Mouse (Mus musculus) heart, embryonic 10.5 days (tissue): ENCODE data around the gene Ccdc9b. TPM values are rescaled to one million over a fixed set of nuclear protein-coding genes. Genes with fewer than 3 reads are reported as not detected.
A peak's percentile ranks its signal among the peaks of the same experiment; 100 is the strongest.

Experiments used
- DNase-seq: peaks from one replicate; pipeline ENCODE4 v3.0.0-alpha.2; 2017; ENCODE audit warnings: low spot score
- H3K27ac ChIP-seq: fragments of 300-500 bp; sonication (generic); 2 replicates; pipeline ENCODE4 v1.5.1; 2016; ENCODE audit warnings: mild to moderate bottlenecking
- H3K27me3 ChIP-seq: fragments of 300-500 bp; sonication (generic); 2 replicates; pipeline ENCODE4 v1.6.1; 2016; ENCODE audit warnings: mild to moderate bottlenecking; ENCODE audit not compliant: poor library complexity, insufficient read depth, severe bottlenecking
- H3K36me3 ChIP-seq: fragments of 300-500 bp; sonication (generic); 2 replicates; pipeline ENCODE4 v1.6.1; 2016; ENCODE audit warnings: mild to moderate bottlenecking, moderate library complexity
- H3K4me1 ChIP-seq: fragments of 300-500 bp; sonication (generic); 2 replicates; pipeline ENCODE4 v1.6.1; 2016; ENCODE audit warnings: mild to moderate bottlenecking
- H3K4me3 ChIP-seq: fragments of 300-500 bp; sonication (generic); 2 replicates; pipeline ENCODE4 v1.5.1; 2016; ENCODE audit warnings: mild to moderate bottlenecking, moderate library complexity
- H3K9me3 ChIP-seq: fragments of 300-500 bp; sonication (generic); 2 replicates; pipeline ENCODE4 v1.6.1; 2016; ENCODE audit warnings: mild to moderate bottlenecking, moderate library complexity
- WGBS: fragments of 180-500 bp; shearing (Covaris S2); methylation state at CpG from one replicate; pipeline ENCODE4 v1.1.7; 2016; 5-methylcytosine and 5-hydroxymethylcytosine counted together
- polyA plus RNA-seq: library from polyadenylated mRNA; unstranded; fragments of >200 nt; fragmentation: Nextera tagmentation; extraction: Ambion mirVana; gene quantifications from 2 replicates; pipeline ENCODE4 v1.2.1, GENCODE M21; 2016

Gene Ccdc9b
- 0.94 and 1.8 TPM in 2 replicates for polyA plus RNA-seq

GRCm38 (mm10) chr2:118761906-118762783, at the start of gene Ccdc9b:
Gene Ccdc9b, minus strand, starts transcription at chr2:118762661.
- Histone ChIP-seq H3K4me1 (peaks cover 58% of the 10 kb centered on the region), H3K9me3 (no peaks in the 10 kb centered on the region)
- 5% methylated on average over 29 of the region's 29 CpGs for WGBS

GRCm38 (mm10) chr2:118810861-118811260, 48.4 kb upstream of the Ccdc9b start:
- WGBS: 23% methylated on average over 2 of the region's 2 CpGs
- Histone ChIP-seq H3K9me3 (no peaks in the 10 kb centered on the region), H3K27me3 (peaks cover 3% of the 10 kb centered on the region; the same call in 1 of the 2 replicates), H3K36me3 (peaks cover 6% of the 10 kb centered on the region; the same call in 1 of the 2 replicates), H3K4me1 (peaks cover 24% of the 10 kb centered on the region), H3K4me3 (no peak overlapping the region), H3K27ac (no peak overlapping the region)
- DNase-seq: no peak

More at GRCm38 (mm10) chr2:118761906-118762783, at the start of gene Ccdc9b:
- peak; percentile 91 for DNase-seq
- Histone ChIP-seq H3K27me3 (peaks cover 68% of the 10 kb centered on the region), H3K36me3 (peaks cover 5% of the 10 kb centered on the region; the same call in 1 of the 2 replicates), H3K27ac (peak within 1 kb of the TSS; percentile 91), H3K4me3 (peak within 1 kb of the TSS; percentile 52)

GRCm38 (mm10) chr2:118806860-118807259, 44.4 kb upstream of the Ccdc9b start:
- no peaks in the 10 kb centered on the region for H3K9me3 ChIP-seq
- H3K36me3 ChIP-seq: no peaks in the 10 kb centered on the region
- no peak for DNase-seq
- no peak overlapping the region for H3K4me3 ChIP-seq
- no peak overlapping the region for H3K27ac ChIP-seq
- WGBS: 54% methylated on average over 4 of the region's 4 CpGs
- H3K27me3 ChIP-seq: peaks cover 3% of the 10 kb centered on the region; the same call in 1 of the 2 replicates
- 0 out of 2 replicates have a peak, but pooled peaks cover 10% of the 10 kb centered on the region for H3K4me1 ChIP-seq

- Histone ChIP-seq H3K27ac (no peak overlapping the region), H3K4me1 (0 out of 2 replicates have a peak, but pooled peaks cover 10% of the 10 kb centered on the region), H3K27me3 (peaks cover 3% of the 10 kb centered on the region; the same call in 1 of the 2 replicates), H3K36me3 (no peaks in the 10 kb centered on the region), H3K9me3 (no peaks in the 10 kb centered on the region), H3K4me3 (no peak overlapping the region)
- DNase-seq: no peak
- 27% methylated on average over 3 of the region's 3 CpGs for WGBS
Measured at GRCm38 (mm10) chr2:118805756-118806155, 43.3 kb upstream of the Ccdc9b start.

GRCm38 (mm10) chr2:118805137-118805536, 42.7 kb upstream of the Ccdc9b start:
- H3K27ac ChIP-seq: no peak overlapping the region
- 0 out of 2 replicates have a peak, but pooled peaks cover 10% of the 10 kb centered on the region for H3K4me1 ChIP-seq
- H3K9me3 ChIP-seq: no peaks in the 10 kb centered on the region
- 25% methylated on average over 3 of the region's 3 CpGs for WGBS
- H3K4me3 ChIP-seq: no peak overlapping the region
- DNase-seq: no peak
- H3K27me3 ChIP-seq: peaks cover 3% of the 10 kb centered on the region; the same call in 1 of the 2 replicates
- H3K36me3 ChIP-seq: no peaks in the 10 kb centered on the region

- Histone ChIP-seq H3K36me3 (no peaks in the 10 kb centered on the region), H3K27me3 (peaks cover 3% of the 10 kb centered on the region; the same call in 1 of the 2 replicates), H3K4me1 (0 out of 2 replicates have a peak, but pooled peaks cover 10% of the 10 kb centered on the region), H3K4me3 (no peak overlapping the region), H3K27ac (no peak overlapping the region), H3K9me3 (no peaks in the 10 kb centered on the region)
- WGBS: 71% methylated on average over 2 of the region's 2 CpGs
- no peak for DNase-seq
Measured at GRCm38 (mm10) chr2:118804474-118804873, 42.0 kb upstream of the Ccdc9b start.

- 0 out of 2 replicates have a peak, but pooled peaks cover 10% of the 10 kb centered on the region for H3K4me1 ChIP-seq
- H3K9me3 ChIP-seq: 0 out of 2 replicates have a peak, but pooled peaks cover 2% of the 10 kb centered on the region
- no peak overlapping the region for H3K4me3 ChIP-seq
- peaks cover 3% of the 10 kb centered on the region; the same call in 1 of the 2 replicates for H3K27me3 ChIP-seq
- no peaks in the 10 kb centered on the region for H3K36me3 ChIP-seq
- H3K27ac ChIP-seq: no peak overlapping the region
- DNase-seq: no peak
- 60% methylated on average over 4 of the region's 4 CpGs for WGBS
Measured at GRCm38 (mm10) chr2:118802542-118803118, 40.2 kb upstream of the Ccdc9b start.

- DNase-seq: no peak
- no peak overlapping the region for H3K4me3 ChIP-seq
- WGBS: 69% methylated on average over 4 of the region's 4 CpGs
- peaks cover 58% of the 10 kb centered on the region for H3K27me3 ChIP-seq
- no peak overlapping the region for H3K27ac ChIP-seq
- 0 out of 2 replicates have a peak, but pooled peaks cover 2% of the 10 kb centered on the region for H3K9me3 ChIP-seq
- no peaks in the 10 kb centered on the region for H3K36me3 ChIP-seq
- peaks cover 13% of the 10 kb centered on the region for H3K4me1 ChIP-seq
Measured at GRCm38 (mm10) chr2:118793636-118794035, 31.2 kb upstream of the Ccdc9b start.

- Histone ChIP-seq H3K27me3 (peaks cover 68% of the 10 kb centered on the region), H3K9me3 (no peaks in the 10 kb centered on the region), H3K27ac (no peak overlapping the region), H3K4me1 (peaks cover 13% of the 10 kb centered on the region), H3K36me3 (no peaks in the 10 kb centered on the region), H3K4me3 (no peak overlapping the region)
- 65% methylated on average over 4 of the region's 4 CpGs for WGBS
- DNase-seq: no peak
Measured at GRCm38 (mm10) chr2:118792259-118792613, 29.8 kb upstream of the Ccdc9b start.

GRCm38 (mm10) chr2:118791591-118792258, 29.3 kb upstream of the Ccdc9b start:
- H3K27ac ChIP-seq: no peak overlapping the region
- peaks cover 72% of the 10 kb centered on the region for H3K27me3 ChIP-seq
- H3K36me3 ChIP-seq: no peaks in the 10 kb centered on the region
- H3K4me3 ChIP-seq: no peak overlapping the region
- DNase-seq: no peak
- 88% methylated on average over 26 of the region's 26 CpGs for WGBS
- no peaks in the 10 kb centered on the region for H3K9me3 ChIP-seq
- peaks cover 13% of the 10 kb centered on the region for H3K4me1 ChIP-seq

GRCm38 (mm10) chr2:118790551-118791525, 28.4 kb upstream of the Ccdc9b start:
- Histone ChIP-seq H3K9me3 (no peaks in the 10 kb centered on the region), H3K27me3 (peaks cover 76% of the 10 kb centered on the region), H3K36me3 (no peaks in the 10 kb centered on the region), H3K4me1 (peaks cover 13% of the 10 kb centered on the region), H3K27ac (no peak overlapping the region), H3K4me3 (peak overlapping the region; percentile 34; the same call in 1 of the 2 replicates)
- DNase-seq: no peak
- 25% methylated on average over 44 of the region's 44 CpGs for WGBS

- Histone ChIP-seq H3K4me1 (peaks cover 13% of the 10 kb centered on the region), H3K27me3 (peaks cover 76% of the 10 kb centered on the region), H3K36me3 (no peaks in the 10 kb centered on the region), H3K4me3 (peak overlapping the region; percentile 34; the same call in 1 of the 2 replicates), H3K9me3 (no peaks in the 10 kb centered on the region), H3K27ac (no peak overlapping the region)
- DNase-seq: no peak
- WGBS: 48% methylated on average over 12 of the region's 12 CpGs
Measured at GRCm38 (mm10) chr2:118790221-118790550, 27.7 kb upstream of the Ccdc9b start.
